Mouse (Mus musculus): ENCODE results near the gene Prkar2a. TPM values are rescaled to one million over a fixed set of nuclear protein-coding genes. Genes with fewer than 3 reads are reported as not detected.

Gene Prkar2a
- polyA plus RNA-seq, 1 experiment from 2014 or later: 39.4 TPM

GRCm38 (mm10) chr9:108757406-108757805 lies 68.3 kb downstream of the Prkar2a start:
- Histone ChIP-seq H3K9me3 (no peaks in the 10 kb centered on the region), H3K4me3 (no peak overlapping the region), H3K4me2 (replicated peaks) (no peak overlapping the region), H3K27ac (no peak overlapping the region), H3K36me3 (no peaks in the 10 kb centered on the region), H3K9ac (no peak overlapping the region), H3K27me3 (no peaks in the 10 kb centered on the region), H3K4me1 (no peaks in the 10 kb centered on the region)
- WGBS: 68% methylated on average over 6 of the region's 6 CpGs
- ATAC-seq (ENCODE audit: insufficient number of reproducible peaks, insufficient read depth, low FRiP score, low TSS enrichment): no peak

DNA sequence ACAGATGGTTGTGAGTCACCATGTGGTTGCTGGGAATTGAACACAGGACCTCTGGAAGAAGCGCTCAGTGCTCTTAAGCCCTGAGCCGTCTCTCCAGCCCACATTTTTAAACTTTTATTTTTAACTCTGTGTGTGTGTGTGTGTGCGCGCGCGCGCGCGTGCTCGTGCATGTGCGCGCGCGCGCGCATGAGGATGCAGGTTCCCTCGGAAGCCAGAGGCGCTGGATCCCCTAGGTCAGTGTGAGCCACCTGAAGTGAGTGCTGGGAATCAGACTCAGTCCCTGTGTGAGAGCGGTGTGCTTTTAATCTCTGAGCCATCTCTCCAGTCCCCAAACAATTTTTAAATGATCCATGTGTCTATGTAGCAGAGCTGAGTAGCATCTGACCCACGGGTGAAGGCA lies 70.0 kb downstream of the Prkar2a start:
- H3K4me2 ChIP-seq (replicated peaks): no peak overlapping the region
- H3K4me3 ChIP-seq: no peak overlapping the region
- no peaks in the 10 kb centered on the region for H3K9me3 ChIP-seq
- H3K27ac ChIP-seq: no peak overlapping the region
- H3K36me3 ChIP-seq: no peaks in the 10 kb centered on the region
- H3K27me3 ChIP-seq: no peaks in the 10 kb centered on the region
- no peak overlapping the region for H3K9ac ChIP-seq
- no peak for ATAC-seq (ENCODE audit: insufficient number of reproducible peaks, insufficient read depth, low FRiP score, low TSS enrichment)
- WGBS: 94% methylated on average over 20 of the region's 20 CpGs
- no peaks in the 10 kb centered on the region for H3K4me1 ChIP-seq

DNA sequence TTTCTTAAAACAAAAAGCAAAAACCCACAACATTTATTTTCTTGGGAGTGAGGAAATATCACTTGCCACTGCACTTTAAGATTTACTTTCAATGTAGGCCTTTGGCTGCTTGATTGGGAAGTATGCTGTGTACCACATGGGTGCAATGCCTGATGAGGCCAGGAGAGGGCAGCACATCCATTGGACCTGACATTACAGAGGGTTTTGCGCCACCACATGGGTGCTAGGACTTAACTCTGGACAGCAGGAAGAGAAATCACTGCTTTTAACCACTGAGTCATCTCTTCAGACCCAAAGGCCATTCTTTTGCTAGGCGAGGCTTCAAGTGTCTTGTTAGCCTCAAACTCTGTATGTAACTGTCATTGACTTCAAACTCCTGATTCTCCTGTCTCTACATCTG lies 70.7 kb downstream of the Prkar2a start:
- no peak for ATAC-seq (ENCODE audit: insufficient number of reproducible peaks, insufficient read depth, low FRiP score, low TSS enrichment)
- no peaks in the 10 kb centered on the region for H3K36me3 ChIP-seq
- H3K27me3 ChIP-seq: no peaks in the 10 kb centered on the region
- no peak overlapping the region for H3K27ac ChIP-seq
- no peak overlapping the region for H3K4me3 ChIP-seq
- no peak overlapping the region for H3K9ac ChIP-seq
- H3K9me3 ChIP-seq: no peaks in the 10 kb centered on the region
- 60% methylated on average over 2 of the region's 2 CpGs for WGBS
- no peaks in the 10 kb centered on the region for H3K4me1 ChIP-seq
- no peak overlapping the region for H3K4me2 ChIP-seq (replicated peaks)

DNA sequence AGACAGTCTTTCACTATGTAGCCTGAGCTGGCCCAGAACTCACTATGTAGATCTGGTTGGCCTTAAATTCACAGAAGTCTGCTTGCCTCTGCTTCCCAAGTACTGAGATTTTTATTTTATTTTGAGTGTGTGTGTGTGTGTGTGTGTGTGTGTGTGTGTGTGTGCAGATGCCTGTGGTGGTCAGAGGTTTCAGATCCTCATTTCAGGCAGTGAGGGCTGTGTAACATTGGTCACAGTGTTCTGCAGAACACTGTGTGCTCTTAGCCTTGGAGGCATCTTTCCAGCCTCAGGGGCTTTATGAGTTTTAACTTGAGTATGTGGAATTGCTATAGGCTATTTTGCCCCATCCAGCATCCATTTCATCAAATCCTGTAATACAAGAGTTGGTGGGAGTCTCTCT lies 72.4 kb downstream of the Prkar2a start:
- H3K27ac ChIP-seq: no peak overlapping the region
- H3K36me3 ChIP-seq: no peaks in the 10 kb centered on the region
- H3K4me2 ChIP-seq (replicated peaks): no peak overlapping the region
- H3K9me3 ChIP-seq: no peaks in the 10 kb centered on the region
- H3K9ac ChIP-seq: no peak overlapping the region; the same call in 1 of the 2 replicates
- no peak overlapping the region for H3K4me3 ChIP-seq
- no peak for ATAC-seq (ENCODE audit: insufficient number of reproducible peaks, insufficient read depth, low FRiP score, low TSS enrichment)
- no peaks in the 10 kb centered on the region for H3K4me1 ChIP-seq
- no peaks in the 10 kb centered on the region for H3K27me3 ChIP-seq

DNA sequence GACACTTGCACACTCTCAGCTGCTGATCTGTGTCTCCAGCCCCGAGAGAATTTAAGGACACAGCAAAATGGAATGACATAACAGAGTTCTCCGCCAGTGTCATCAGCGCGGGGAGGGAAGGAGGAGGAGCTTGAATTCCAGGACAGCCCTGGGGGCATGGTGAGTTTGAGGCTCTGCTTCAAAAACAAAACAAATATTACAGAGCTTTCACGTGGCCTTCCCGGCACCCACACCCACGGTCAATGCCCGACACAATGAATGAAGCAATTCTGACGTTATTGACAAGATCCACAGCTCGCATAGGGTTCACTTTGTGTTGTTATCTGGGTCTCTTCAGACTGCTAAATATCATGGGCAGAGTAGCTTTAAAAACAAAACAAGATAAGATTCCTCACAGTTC lies 75.9 kb downstream of the Prkar2a start:
- Histone ChIP-seq H3K36me3 (no peaks in the 10 kb centered on the region), H3K4me2 (replicated peaks) (no peak overlapping the region), H3K9me3 (no peaks in the 10 kb centered on the region), H3K27me3 (no peaks in the 10 kb centered on the region), H3K9ac (no peak overlapping the region), H3K27ac (no peak overlapping the region), H3K4me3 (no peak overlapping the region), H3K4me1 (no peaks in the 10 kb centered on the region)
- ATAC-seq (ENCODE audit: insufficient number of reproducible peaks, insufficient read depth, low FRiP score, low TSS enrichment): no peak
- 73% methylated on average over 10 of the region's 10 CpGs for WGBS

GRCm38 (mm10) chr9:108776614-108777013 lies 87.5 kb downstream of the Prkar2a start:
- Histone ChIP-seq H3K9me3 (no peaks in the 10 kb centered on the region), H3K9ac (no peak overlapping the region), H3K27ac (no peak overlapping the region), H3K4me2 (replicated peaks) (no peak overlapping the region), H3K4me3 (no peak overlapping the region), H3K27me3 (no peaks in the 10 kb centered on the region), H3K4me1 (no peaks in the 10 kb centered on the region), H3K36me3 (no peaks in the 10 kb centered on the region)
- WGBS: 73% methylated on average over 4 of the region's 4 CpGs
- no peak for ATAC-seq (ENCODE audit: insufficient number of reproducible peaks, insufficient read depth, low FRiP score, low TSS enrichment)

DNA sequence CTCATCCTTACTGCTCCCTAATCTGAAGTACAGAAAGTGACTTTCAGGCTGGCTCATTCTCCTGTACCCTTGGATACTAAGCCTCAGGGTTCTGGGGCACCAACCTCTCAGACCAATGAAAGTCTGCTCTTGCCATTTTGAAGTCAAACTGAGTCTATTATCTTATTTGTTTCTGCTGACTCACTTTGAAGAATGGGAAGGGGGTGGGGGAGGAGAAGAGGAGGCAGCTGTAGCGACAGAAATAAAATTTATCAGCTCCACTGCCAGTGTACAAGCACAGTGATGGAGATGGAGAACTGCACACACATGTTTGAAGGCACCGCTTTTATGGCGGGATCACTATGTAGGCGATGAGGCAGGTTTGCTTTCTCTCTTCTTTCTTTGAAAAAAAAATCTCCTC lies 88.2 kb downstream of the Prkar2a start:
- no peak overlapping the region for H3K9ac ChIP-seq
- H3K4me2 ChIP-seq (replicated peaks): no peak overlapping the region
- H3K27ac ChIP-seq: no peak overlapping the region
- H3K4me3 ChIP-seq: no peak overlapping the region
- WGBS: 83% methylated on average over 4 of the region's 4 CpGs
- H3K4me1 ChIP-seq: peaks cover 5% of the 10 kb centered on the region; the same call in 1 of the 2 replicates
- H3K27me3 ChIP-seq: no peaks in the 10 kb centered on the region
- H3K9me3 ChIP-seq: no peaks in the 10 kb centered on the region
- no peaks in the 10 kb centered on the region for H3K36me3 ChIP-seq
- ATAC-seq (ENCODE audit: insufficient number of reproducible peaks, insufficient read depth, low FRiP score, low TSS enrichment): no peak

DNA sequence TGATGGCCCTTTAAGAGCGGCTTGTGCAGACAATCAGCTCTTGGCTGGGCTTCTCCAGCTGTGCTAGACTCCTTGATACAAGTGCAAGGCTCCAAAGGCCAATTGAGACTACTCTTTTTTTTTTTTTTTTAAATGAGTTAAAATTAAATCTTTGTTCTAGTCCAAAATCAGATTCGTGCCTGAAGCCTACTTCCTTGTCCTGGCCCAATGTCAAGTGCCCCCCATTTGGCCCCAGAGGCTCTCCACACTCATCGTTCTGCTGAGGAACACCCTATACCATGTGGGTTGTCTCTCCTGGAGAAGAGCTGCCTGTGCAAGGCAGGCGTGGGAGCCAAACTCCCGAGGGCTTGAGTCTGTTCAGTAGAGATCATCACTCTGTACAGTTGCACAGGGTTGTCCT lies 91.8 kb downstream of the Prkar2a start:
- no peaks in the 10 kb centered on the region for H3K27me3 ChIP-seq
- no peak overlapping the region for H3K4me3 ChIP-seq
- H3K4me1 ChIP-seq: peaks cover 23% of the 10 kb centered on the region
- H3K9me3 ChIP-seq: no peaks in the 10 kb centered on the region
- no peaks in the 10 kb centered on the region for H3K36me3 ChIP-seq
- no peak overlapping the region for H3K4me2 ChIP-seq (replicated peaks)
- H3K9ac ChIP-seq: no peak overlapping the region
- 70% methylated on average over 5 of the region's 5 CpGs for WGBS
- no peak for ATAC-seq (ENCODE audit: insufficient number of reproducible peaks, insufficient read depth, low FRiP score, low TSS enrichment)
- H3K27ac ChIP-seq: no peak overlapping the region

DNA sequence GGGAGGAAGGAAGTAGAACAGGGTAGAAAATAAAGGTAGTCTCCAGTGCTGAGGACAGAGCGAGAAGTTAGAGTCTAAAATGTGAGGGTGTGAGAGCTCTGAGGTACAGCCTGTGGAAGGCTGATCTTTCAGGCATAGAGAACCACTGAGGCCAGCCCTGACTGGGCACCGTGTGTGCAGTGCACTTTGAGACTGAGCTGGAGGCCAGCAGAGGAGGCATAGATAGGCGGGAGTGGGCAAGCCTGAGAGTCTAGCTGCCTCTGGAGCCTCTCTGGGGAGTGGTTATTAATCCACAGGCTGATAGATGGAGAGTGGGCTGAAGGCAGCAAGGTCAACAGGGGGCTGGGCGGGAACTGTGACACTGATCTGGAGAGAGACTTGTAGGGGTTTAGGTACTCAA lies 92.8 kb downstream of the Prkar2a start:
- Histone ChIP-seq H3K4me1 (peaks cover 30% of the 10 kb centered on the region), H3K9me3 (no peaks in the 10 kb centered on the region), H3K27me3 (no peaks in the 10 kb centered on the region), H3K36me3 (no peaks in the 10 kb centered on the region), H3K9ac (no peak overlapping the region), H3K4me2 (replicated peaks) (no peak overlapping the region), H3K4me3 (no peak overlapping the region), H3K27ac (no peak overlapping the region)
- 64% methylated on average over 4 of the region's 4 CpGs for WGBS
- ATAC-seq (ENCODE audit: insufficient number of reproducible peaks, insufficient read depth, low FRiP score, low TSS enrichment): no peak

- peak overlapping the region; percentile 86 for H3K9ac ChIP-seq
- no peaks in the 10 kb centered on the region for H3K9me3 ChIP-seq
- no peaks in the 10 kb centered on the region for H3K27me3 ChIP-seq
- peak overlapping the region; percentile 91 for H3K4me3 ChIP-seq
- peak overlapping the region; percentile 88 for H3K27ac ChIP-seq
- H3K36me3 ChIP-seq: 0 out of 2 replicates have a peak, but pooled peaks cover 2% of the 10 kb centered on the region
- no peak for ATAC-seq (ENCODE audit: insufficient number of reproducible peaks, insufficient read depth, low FRiP score, low TSS enrichment)
- peak overlapping the region; percentile 55 for H3K4me2 ChIP-seq (replicated peaks)
- H3K4me1 ChIP-seq: peaks cover 40% of the 10 kb centered on the region
- 25% methylated on average over 9 of the region's 9 CpGs for WGBS
Measured at GRCm38 (mm10) chr9:108782836-108783547, 93.9 kb downstream of the Prkar2a start.

DNA sequence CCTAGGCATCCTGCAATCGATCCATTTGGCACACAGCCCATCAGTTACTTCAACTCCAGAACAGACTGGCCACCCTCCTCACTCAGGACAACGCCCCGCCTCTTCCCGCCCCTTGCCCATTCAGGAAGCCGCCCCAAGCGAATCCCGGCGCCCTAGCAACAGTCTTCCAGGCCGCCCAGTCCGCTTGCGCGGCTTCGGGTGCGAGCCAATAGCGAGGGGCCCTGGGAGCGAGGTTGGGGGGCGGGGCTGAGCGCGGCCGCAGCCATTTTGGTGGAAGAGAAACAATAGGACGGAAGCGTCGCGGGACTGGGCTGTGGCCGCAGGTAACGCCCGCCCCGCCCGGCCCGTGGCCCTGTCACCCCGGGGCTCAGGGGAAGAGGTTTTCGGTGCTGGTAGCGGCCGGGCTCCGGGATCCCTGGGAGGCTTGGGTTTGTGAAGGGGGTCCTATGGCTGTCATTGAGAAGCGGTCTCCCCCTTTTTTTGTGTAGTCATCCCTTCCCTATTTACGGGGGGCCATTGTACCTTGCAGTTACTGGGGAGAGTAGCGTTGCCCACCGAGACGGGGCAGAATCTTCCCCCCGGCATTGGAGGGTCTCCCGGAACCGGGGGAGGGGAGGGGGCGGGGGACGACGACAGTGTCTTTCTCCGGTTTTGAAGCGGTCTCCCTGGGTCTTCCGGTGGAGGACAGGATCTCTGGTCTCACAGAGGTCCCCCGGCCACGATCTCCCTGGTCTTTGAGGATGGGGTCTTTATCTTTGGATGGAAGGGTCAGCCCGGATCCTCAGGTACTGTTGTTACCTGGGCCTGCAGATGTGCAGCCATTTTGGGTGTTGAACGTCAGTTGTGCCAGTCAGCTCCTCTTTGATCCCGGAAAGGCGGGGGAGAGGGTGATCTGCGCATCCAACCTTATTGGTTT lies 94.7 kb downstream of the Prkar2a start, which contains the start of gene Ip6k2:
Ip6k2 (plus strand) TSS at position 249 of the 916 bp plus-strand sequence.
- 0 out of 2 replicates have a peak, but pooled peaks cover 5% of the 10 kb centered on the region for H3K36me3 ChIP-seq
- peak within 1 kb of the TSS; percentile 88 for H3K27ac ChIP-seq
- H3K4me1 ChIP-seq: peaks cover 48% of the 10 kb centered on the region
- WGBS: under 1% methylated on average over 56 of the region's 56 CpGs
- no peaks in the 10 kb centered on the region for H3K27me3 ChIP-seq
- peak within 1 kb of the TSS; percentile 82 for H3K4me2 ChIP-seq (replicated peaks)
- no peaks in the 10 kb centered on the region for H3K9me3 ChIP-seq
- H3K9ac ChIP-seq: peak within 1 kb of the TSS; percentile 86
- peak; percentile 98 for ATAC-seq (ENCODE audit: insufficient number of reproducible peaks, insufficient read depth, low FRiP score, low TSS enrichment)
- peak within 1 kb of the TSS; percentile 91 for H3K4me3 ChIP-seq

- H3K36me3 ChIP-seq: 0 out of 2 replicates have a peak, but pooled peaks cover 5% of the 10 kb centered on the region
- H3K9ac ChIP-seq: peak overlapping the region; percentile 86
- H3K9me3 ChIP-seq: no peaks in the 10 kb centered on the region
- peak overlapping the region; percentile 91 for H3K4me3 ChIP-seq
- ATAC-seq (ENCODE audit: insufficient number of reproducible peaks, insufficient read depth, low FRiP score, low TSS enrichment): no peak
- H3K4me2 ChIP-seq (replicated peaks): peak overlapping the region; percentile 82
- no peak overlapping the region for H3K27ac ChIP-seq
- peaks cover 58% of the 10 kb centered on the region for H3K4me1 ChIP-seq
- H3K27me3 ChIP-seq: no peaks in the 10 kb centered on the region
Measured at GRCm38 (mm10) chr9:108785416-108785815, 96.3 kb downstream of the Prkar2a start.
